In the genomic region with DNA sequence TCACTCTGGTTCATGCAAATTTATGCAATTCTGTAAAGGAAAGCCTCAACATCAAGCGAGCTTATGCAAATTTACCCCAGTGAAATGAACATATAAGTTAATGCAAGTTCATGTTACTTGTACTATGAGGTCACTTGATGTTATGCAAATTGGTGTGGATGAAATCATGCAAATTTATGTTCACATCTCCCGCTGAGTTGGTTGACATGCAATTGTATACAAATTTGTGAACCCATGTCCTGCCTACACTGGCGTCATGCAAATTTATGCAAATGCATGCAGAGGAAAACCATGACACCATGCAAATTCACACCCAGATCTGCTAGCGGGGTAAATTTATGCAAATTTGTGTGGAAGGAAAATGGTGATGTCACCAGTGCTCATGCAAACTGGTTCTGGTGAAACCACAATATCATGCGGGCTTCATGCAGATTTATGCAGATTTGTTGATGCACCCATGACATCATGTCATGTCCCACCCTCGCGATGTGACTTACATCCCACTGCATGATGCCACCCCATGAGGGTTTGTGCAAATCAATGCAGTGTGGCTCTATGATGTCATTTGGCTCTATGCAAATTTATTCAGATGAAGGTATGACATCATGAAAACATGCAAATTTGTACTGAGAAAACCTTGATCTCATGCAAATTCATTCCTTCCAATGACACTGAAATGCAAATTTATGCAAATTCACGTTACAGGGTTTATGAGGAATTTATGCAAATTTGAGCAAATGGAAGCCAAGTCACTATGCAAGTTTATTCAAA, we compare ENCODE assay signal across 13 mouse cellular contexts. TPM values are rescaled to one million over a fixed set of nuclear protein-coding genes. Genes with fewer than 3 reads are reported as not detected.
DNase-seq lines count a peak whose midpoint lies in the region; ATAC-seq lines count a peak whose summit lies in the region.
"Had no signal": no experiment of that assay in that cellular context is flagged by ENCODE, and none has a peak within 500 bp of the region (broad histone marks: within the 10 kb centered on the region; RNA-seq: fewer than 3 reads in every experiment).

No protein-coding gene starts in this region.

- ATAC-seq in megakaryocyte, adult 5-6 weeks (ENCODE audit: poor library complexity, severe bottlenecking): no peak
- ATAC-seq in limb, embryonic 11.5 days (ENCODE audit: insufficient number of reproducible peaks, low FRiP score, low TSS enrichment, low read depth): no peak

- peaks cover 60% of the 10 kb centered on the region for H3K9me3 ChIP-seq in megakaryocyte, embryonic 14.5 days
- peaks cover 29% of the 10 kb centered on the region; the same call in 1 of the 2 replicates for H3K9me3 ChIP-seq in limb, embryonic 11.5 days (ENCODE audit: control insufficient read depth, low read length)

- 93% methylated on average over 8 of the region's 8 CpGs for WGBS in limb, embryonic 11.5 days

- peaks cover 9% of the 10 kb centered on the region; the same call in 1 of the 2 replicates for H3K4me1 ChIP-seq in megakaryocyte, embryonic 14.5 days
- H3K4me1 ChIP-seq in limb, embryonic 11.5 days (ENCODE audit: control insufficient read depth, insufficient read depth, low read length): no peaks in the 10 kb centered on the region
- H3K4me1 ChIP-seq: heart, embryonic 10.5 days; liver, embryonic 13.5 days had no signal

- peak overlapping the region; percentile 57 for H3K4me3 ChIP-seq in megakaryocyte, embryonic 14.5 days (replicated peaks)
- H3K4me3 ChIP-seq in limb, embryonic 11.5 days (ENCODE audit: low read depth, low read length): no peak overlapping the region
- H3K4me3 ChIP-seq: heart, embryonic 10.5 days; liver, embryonic 13.5 days had no signal

- H3K27ac ChIP-seq in limb, embryonic 11.5 days (replicated peaks; ENCODE audit: low read depth, low read length): no peak overlapping the region
- H3K27ac ChIP-seq: heart, embryonic 10.5 days; liver, embryonic 13.5 days had no signal

- no peak overlapping the region for H3K4me2 ChIP-seq in limb, embryonic 11.5 days (ENCODE audit: low read depth, severe bottlenecking)
- H3K4me2 ChIP-seq: liver, embryonic 13.5 days had no signal

- peaks cover 29% of the 10 kb centered on the region for H3K36me3 ChIP-seq in megakaryocyte, embryonic 14.5 days (replicated peaks; ENCODE audit: low read length)
- H3K36me3 ChIP-seq in limb, embryonic 11.5 days (ENCODE audit: control insufficient read depth, insufficient read depth, low read length): peaks cover 6% of the 10 kb centered on the region; the same call in 1 of the 2 replicates
- H3K36me3 ChIP-seq in splenic B cell, adult 2 months (ENCODE audit: control insufficient read depth, insufficient read depth, low read length, poor library complexity, severe bottlenecking): no peaks in the 10 kb centered on the region

- DNase-seq in embryo, embryonic 10.5 days (ENCODE audit: low spot score): peak; percentile 14
- peak; percentile 27 for DNase-seq in limb, embryonic 11.5 days (ENCODE audit: low spot score)
- peak; percentile 53 for DNase-seq in splenic B cell, adult 2 months (ENCODE audit: low read depth, low spot score)
- DNase-seq in urinary bladder, adult 2 months (ENCODE audit: low spot score): no peak
- DNase-seq in cerebellum, postnatal 14 days: no peak
- DNase-seq in adrenal gland, postnatal 14 days: no peak
- DNase-seq: cerebellum, adult 9-11 months; kidney, adult 9 months; layer of hippocampus, postnatal 36 days; liver, embryonic 13.5 days had no signal

- H3K9ac ChIP-seq in limb, embryonic 11.5 days (ENCODE audit: low read length): no peak overlapping the region
- H3K9ac ChIP-seq: liver, embryonic 13.5 days had no signal

- no peaks in the 10 kb centered on the region for H3K27me3 ChIP-seq in megakaryocyte, embryonic 14.5 days (replicated peaks)
- no peaks in the 10 kb centered on the region for H3K27me3 ChIP-seq in limb, embryonic 11.5 days (ENCODE audit: control insufficient read depth, insufficient read depth, low read length)
- H3K27me3 ChIP-seq in splenic B cell, adult 2 months (ENCODE audit: control insufficient read depth, insufficient read depth, low read length, poor library complexity, severe bottlenecking): no peaks in the 10 kb centered on the region
- H3K27me3 ChIP-seq: liver, embryonic 13.5 days had no signal

RNA-seq across cellular contexts. Expression of a gene that starts 7.8 kb away (rescaled TPM):
- 68.0 and 95.8 TPM in 2 replicates for polyA plus RNA-seq in megakaryocyte, embryonic 14.5 days (2012; ENCODE audit: insufficient read depth, low replicate concordance)
- total RNA-seq in megakaryocyte, adult 5-6 weeks (2015): 17.5 and 18.3 TPM in 2 replicates
- total RNA-seq in megakaryocyte, adult 5-6 weeks (2017): 70.9 and 82.3 TPM in 2 replicates
- 3.1 and 3.6 TPM in 2 replicates for polyA plus RNA-seq in limb, embryonic 11.5 days (2014; fragmentation: Nextera tagmentation; extraction: Ambion mirVana)
- 22.9 and 23.1 TPM in 2 replicates for polyA plus RNA-seq in urinary bladder, adult 2 months (2012; rRNA removed)
- 12.0 and 13.9 TPM in 2 replicates for total RNA-seq in adrenal gland, postnatal 14 days (2021)

RNA-seq across cellular contexts. Expression of a gene that starts 31.3 kb away (rescaled TPM):
- polyA plus RNA-seq in megakaryocyte, embryonic 14.5 days (2012; ENCODE audit: insufficient read depth, low replicate concordance): not detected in 2 replicates
- total RNA-seq in megakaryocyte, adult 5-6 weeks (2015): not detected in 2 replicates
- total RNA-seq in megakaryocyte, adult 5-6 weeks (2017): not detected in 2 replicates
- not detected in 2 replicates for polyA plus RNA-seq in limb, embryonic 11.5 days (2014; fragmentation: Nextera tagmentation; extraction: Ambion mirVana)
- not detected in 2 replicates for polyA plus RNA-seq in urinary bladder, adult 2 months (2012; rRNA removed)
- total RNA-seq in adrenal gland, postnatal 14 days (2021): not detected in 2 replicates
- total RNA-seq: layer of hippocampus, postnatal 36 days had no signal
- polyA plus RNA-seq: heart, embryonic 10.5 days; liver, embryonic 13.5 days had no signal

RNA-seq across cellular contexts. Expression of a gene that starts 47.2 kb away (rescaled TPM):
- polyA plus RNA-seq in megakaryocyte, embryonic 14.5 days (2012; ENCODE audit: insufficient read depth, low replicate concordance): not detected in 2 replicates
- total RNA-seq in megakaryocyte, adult 5-6 weeks (2015): not detected in 2 replicates
- total RNA-seq in megakaryocyte, adult 5-6 weeks (2017): not detected in 2 replicates
- polyA plus RNA-seq in limb, embryonic 11.5 days (2014; fragmentation: Nextera tagmentation; extraction: Ambion mirVana): not detected in 2 replicates
- not detected in 2 replicates for polyA plus RNA-seq in urinary bladder, adult 2 months (2012; rRNA removed)
- not detected in 2 replicates for total RNA-seq in adrenal gland, postnatal 14 days (2021)
- total RNA-seq: layer of hippocampus, postnatal 36 days had no signal
- polyA plus RNA-seq: heart, embryonic 10.5 days; liver, embryonic 13.5 days had no signal

Comparison
In these comparisons a context has a peak if more than half of its experiments do, and no peak if none do; other contexts are left out.
1. DNase-seq: peak in embryo, embryonic 10.5 days (single experiment), limb, embryonic 11.5 days (single experiment) and splenic B cell, adult 2 months (single experiment); none in urinary bladder, adult 2 months (single experiment), cerebellum, postnatal 14 days (0 of 2) and adrenal gland, postnatal 14 days (single experiment).